Mouse (Mus musculus): ENCODE data around the gene Rabl2. TPM values are rescaled to one million over a fixed set of nuclear protein-coding genes. Genes with fewer than 3 reads are reported as not detected.
A peak's percentile ranks its signal among the peaks of the same experiment; 100 is the strongest.

Gene Rabl2
- 10 to 100 TPM; 30.8 to 32.7 TPM for total RNA-seq (2021)
- long read RNA-seq, experiment 1, transcript Rabl2-201 (9 exons, 1,640 nt) = major isoform, 9 of 17 reads
- long read RNA-seq, experiment 1, partial matches to known transcripts = 1 of 17 reads
- long read RNA-seq, experiment 1, other reads (novel, unspliced or antisense) = 6 of 17 reads
- long read RNA-seq, experiment 2, transcript Rabl2-201 (9 exons, 1,640 nt) = major isoform, 11 of 25 reads
- long read RNA-seq, experiment 2, partial matches to known transcripts = 1 of 25 reads
- long read RNA-seq, experiment 2, other reads (novel, unspliced or antisense) = 12 of 25 reads

- DNase-seq (ENCODE audit: low spot score in 2 of 2) = peak; percentile 82 to 86
These were observed at the start of gene Rabl2 for GRCm38 (mm10) chr15:89591723-89592455. TSS of gene Rabl2 (minus strand) at chr15:89591923.

- peak; percentile 79 to 82 for DNase-seq (ENCODE audit: low spot score in 2 of 2)
These were observed 31.9 kb upstream of the Rabl2 start for GRCm38 (mm10) chr15:89623626-89623959.

- no peak for DNase-seq (ENCODE audit: low spot score in 2 of 2)
These were observed 31.4 kb upstream of the Rabl2 start for GRCm38 (mm10) chr15:89622959-89623625.

- DNase-seq (ENCODE audit: low spot score in 2 of 2) = peak; percentile 53 to 62
These were observed 30.7 kb upstream of the Rabl2 start for GRCm38 (mm10) chr15:89622312-89622958.

- DNase-seq (ENCODE audit: low spot score in 2 of 2) = no peak
These were observed 16.2 kb upstream of the Rabl2 start for GRCm38 (mm10) chr15:89607888-89608287.

GRCm38 (mm10) chr15:89607480-89607879 lies 15.8 kb upstream of the Rabl2 start:
- DNase-seq (ENCODE audit: low spot score in 2 of 2) = no peak

- DNase-seq (ENCODE audit: low spot score in 2 of 2) = no peak
These were observed 14.3 kb upstream of the Rabl2 start for GRCm38 (mm10) chr15:89605822-89606570.

- DNase-seq (ENCODE audit: low spot score in 2 of 2) = no peak
These were observed 825 bp upstream of the Rabl2 start for GRCm38 (mm10) chr15:89592548-89592947.

GRCm38 (mm10) chr15:89591317-89591716 lies 406 bp downstream of the Rabl2 start:
- DNase-seq (ENCODE audit: low spot score in 2 of 2) = no peak

GRCm38 (mm10) chr15:89589146-89589545 lies 2.6 kb downstream of the Rabl2 start:
- DNase-seq (ENCODE audit: low spot score in 2 of 2) = no peak

GRCm38 (mm10) chr15:89585631-89586030 lies 6.1 kb downstream of the Rabl2 start:
- no peak for DNase-seq (ENCODE audit: low spot score in 2 of 2)

GRCm38 (mm10) chr15:89585101-89585500 lies 6.6 kb downstream of the Rabl2 start:
- DNase-seq (ENCODE audit: low spot score in 2 of 2) = no peak

- no peak for DNase-seq (ENCODE audit: low spot score in 2 of 2)
These were observed 9.2 kb downstream of the Rabl2 start for GRCm38 (mm10) chr15:89582494-89582893.

- DNase-seq (ENCODE audit: low spot score in 2 of 2) = no peak
These were observed 19.6 kb downstream of the Rabl2 start for GRCm38 (mm10) chr15:89572147-89572546.

GRCm38 (mm10) chr15:89568114-89568513 lies 23.6 kb downstream of the Rabl2 start, which contains the start of gene Acr:
TSS of gene Acr (plus strand) at chr15:89568326.
- DNase-seq (ENCODE audit: low spot score in 2 of 2) = no peak

GRCm38 (mm10) chr15:89559202-89559731 lies 32.5 kb downstream of the Rabl2 start:
- DNase-seq (ENCODE audit: low spot score in 2 of 2) = no peak

GRCm38 (mm10) chr15:89557996-89558390 lies 33.7 kb downstream of the Rabl2 start:
- no peak for DNase-seq (ENCODE audit: low spot score in 2 of 2)

GRCm38 (mm10) chr15:89557179-89557995 lies 34.3 kb downstream of the Rabl2 start:
- DNase-seq (ENCODE audit: low spot score in 2 of 2) = no peak

GRCm38 (mm10) chr15:89556401-89557178 lies 35.1 kb downstream of the Rabl2 start:
- DNase-seq (ENCODE audit: low spot score in 2 of 2) = no peak

Measured in layer of hippocampus, postnatal 14 days (tissue).